Mouse (Mus musculus): Measurements from ENCODE around the gene Prrc2c. TPM values are rescaled to one million over a fixed set of nuclear protein-coding genes. Genes with fewer than 3 reads are reported as not detected.

Gene Prrc2c
- polyA plus RNA-seq (2012; rRNA removed; ENCODE audit: low replicate concordance), result 36.9 and 41.1 TPM in 2 replicates

GRCm38 (mm10) chr1:162740401-162740835 is at the start of gene Prrc2c:
Gene Prrc2c (minus strand): TSS chr1:162740556.

DNA sequence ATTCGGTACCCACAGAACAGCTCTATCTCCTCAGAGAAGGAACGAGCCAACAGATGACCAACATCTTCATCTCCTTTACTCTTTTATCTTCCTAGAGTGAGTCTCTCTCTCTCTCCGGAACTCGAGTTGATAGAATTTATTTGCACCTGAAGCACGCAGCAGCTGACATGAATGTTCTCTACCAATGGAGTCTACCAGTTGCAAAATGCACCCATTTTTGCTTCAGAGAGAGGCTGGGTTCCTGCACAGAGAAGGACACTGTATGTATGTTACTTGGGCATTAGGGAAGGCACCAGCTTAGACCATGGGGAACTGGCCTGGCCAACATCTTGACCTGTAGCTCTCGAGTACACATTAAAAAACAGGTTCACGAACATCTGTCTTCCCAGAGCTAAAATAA is 82.2 kb downstream of the Prrc2c start, which contains the start of gene Myocos:
TSS of gene Myocos (minus strand) at position 101 of the 400 bp plus-strand sequence.

DNA sequence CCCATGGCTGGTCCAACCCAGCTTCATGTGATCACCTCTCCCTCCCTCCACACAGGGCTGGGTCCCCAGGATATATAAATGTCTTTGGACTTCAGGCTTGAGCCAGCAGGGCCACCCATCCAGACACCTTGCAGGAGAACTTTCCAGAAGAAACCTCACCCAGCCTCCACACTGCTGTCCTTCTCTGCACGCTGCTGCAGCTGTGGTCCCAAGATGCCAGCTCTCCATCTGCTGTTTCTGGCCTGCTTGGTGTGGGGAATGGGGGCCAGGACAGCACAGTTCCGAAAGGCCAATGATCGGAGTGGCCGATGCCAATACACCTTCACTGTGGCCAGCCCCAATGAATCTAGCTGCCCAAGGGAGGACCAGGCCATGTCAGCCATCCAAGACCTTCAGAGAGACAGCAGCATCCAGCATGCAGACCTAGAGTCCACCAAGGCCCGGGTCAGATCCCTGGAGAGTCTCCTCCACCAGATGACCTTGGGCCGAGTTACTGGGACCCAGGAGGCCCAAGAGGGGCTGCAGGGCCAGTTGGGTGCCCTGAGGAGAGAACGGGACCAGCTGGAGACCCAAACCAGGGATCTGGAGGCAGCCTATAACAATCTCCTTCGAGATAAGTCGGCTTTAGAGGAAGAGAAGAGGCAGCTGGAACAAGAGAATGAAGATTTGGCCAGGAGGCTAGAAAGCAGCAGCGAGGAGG is 101.2 kb downstream of the Prrc2c start, which contains the start of gene Myoc:
TSS of gene Myoc (plus strand) at position 105 of the 700 bp plus-strand sequence.

Other genes starting within 250 kb of the Prrc2c start
- gene Mettl13, start 192.0 kb downstream of the Prrc2c start, polyA plus RNA-seq (2012; rRNA removed; ENCODE audit: low replicate concordance), result 5.7 and 6.7 TPM in 2 replicates
- 11.7 and 14.7 TPM in 2 replicates for gene Vamp4, start 170.0 kb downstream of the Prrc2c start, polyA plus RNA-seq (2012; rRNA removed; ENCODE audit: low replicate concordance)
- 4.3 and 15.5 TPM in 2 replicates for gene Myoc, start 101.4 kb downstream of the Prrc2c start, polyA plus RNA-seq (2012; rRNA removed; ENCODE audit: low replicate concordance)
- not detected in 2 replicates for gene Myocos, start 82.3 kb downstream of the Prrc2c start, polyA plus RNA-seq (2012; rRNA removed; ENCODE audit: low replicate concordance)
- 0.41 and 0.92 TPM in 2 replicates for gene Fmo4, start 73.4 kb upstream of the Prrc2c start, polyA plus RNA-seq (2012; rRNA removed; ENCODE audit: low replicate concordance)
- gene Fmo1, start 126.1 kb upstream of the Prrc2c start, polyA plus RNA-seq (2012; rRNA removed; ENCODE audit: low replicate concordance), result 46.6 and 91.4 TPM in 2 replicates
- 3.1 and 11.3 TPM in 2 replicates for gene Fmo2, start 158.2 kb upstream of the Prrc2c start, polyA plus RNA-seq (2012; rRNA removed; ENCODE audit: low replicate concordance)
- gene Fmo6, start 197.0 kb upstream of the Prrc2c start, polyA plus RNA-seq (2012; rRNA removed; ENCODE audit: low replicate concordance), result not detected in 2 replicates
- gene Fmo3, start 244.0 kb upstream of the Prrc2c start, polyA plus RNA-seq (2012; rRNA removed; ENCODE audit: low replicate concordance), result not detected in 2 replicates